Mouse (Mus musculus) spleen, postnatal 36 days (tissue): ENCODE results near the gene Aph1b.
"Not testable (repeated sequence)": the region's sequence is repeated elsewhere in the genome, so short reads cannot be mapped to it uniquely, and the experiment has no call there.

Experiments used
- DNase-seq, 2 experiments: peaks; one replicate each; pipeline ENCODE4 v3.0.0; 2022; ENCODE audit warnings: low spot score in 2 of 2, mixed read lengths in 1 of 2

Aph1b gene

GRCm38 (mm10) chr9:66795464-66796324, at the start of gene Aph1b:
TSS of gene Aph1b (minus strand) at chr9:66795490.
- peak; percentile 90 for DNase-seq

- DNase-seq: no peak
These were observed 39.8 kb upstream of the Aph1b start for GRCm38 (mm10) chr9:66835097-66835480.

DNA sequence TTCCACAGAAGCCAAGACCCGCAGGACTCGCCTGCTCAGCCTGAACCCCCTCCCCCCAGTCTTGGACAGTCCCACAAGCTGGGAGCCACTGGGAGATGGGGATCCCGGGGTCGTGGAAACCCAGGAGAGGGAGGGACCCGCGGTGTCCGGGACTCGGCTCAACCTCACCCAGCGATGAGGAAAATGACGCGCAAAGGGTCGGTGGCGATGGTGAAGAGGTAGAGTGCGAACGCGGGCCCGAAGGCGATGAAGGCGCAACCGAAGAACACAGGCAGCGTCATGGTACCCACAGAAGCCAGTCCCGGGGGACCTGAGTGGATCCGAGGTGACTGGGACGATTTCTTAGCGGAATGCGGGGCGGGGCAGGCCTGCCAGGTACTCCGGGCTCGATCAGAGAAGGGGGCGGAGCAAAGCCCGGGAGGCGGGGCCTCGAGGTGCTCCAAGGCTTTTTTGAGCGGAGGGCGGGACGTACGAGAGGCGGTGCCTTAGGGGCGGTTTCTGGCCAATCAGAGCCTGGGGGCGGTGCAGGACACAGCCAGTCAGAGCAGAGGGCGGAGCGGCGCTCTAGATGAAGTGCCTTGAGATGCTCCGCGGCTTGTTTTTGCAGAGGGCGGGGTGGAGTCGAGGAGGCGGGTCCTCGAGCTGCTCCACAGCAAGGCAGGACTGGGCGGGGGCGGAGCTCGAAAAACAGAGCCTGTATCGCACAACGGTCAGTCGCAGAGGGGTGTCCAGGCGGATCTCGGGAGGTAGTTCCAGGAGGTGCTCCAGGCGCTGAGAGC, 39.2 kb upstream of the Aph1b start, which contains the start of gene Aph1c:
Gene Aph1c, minus strand, starts transcription at position 409 of the 779 bp plus-strand sequence.
- DNase-seq: peak; percentile 99

GRCm38 (mm10) chr9:66833851-66834250, 38.6 kb upstream of the Aph1b start:
- no peak for DNase-seq

DNA sequence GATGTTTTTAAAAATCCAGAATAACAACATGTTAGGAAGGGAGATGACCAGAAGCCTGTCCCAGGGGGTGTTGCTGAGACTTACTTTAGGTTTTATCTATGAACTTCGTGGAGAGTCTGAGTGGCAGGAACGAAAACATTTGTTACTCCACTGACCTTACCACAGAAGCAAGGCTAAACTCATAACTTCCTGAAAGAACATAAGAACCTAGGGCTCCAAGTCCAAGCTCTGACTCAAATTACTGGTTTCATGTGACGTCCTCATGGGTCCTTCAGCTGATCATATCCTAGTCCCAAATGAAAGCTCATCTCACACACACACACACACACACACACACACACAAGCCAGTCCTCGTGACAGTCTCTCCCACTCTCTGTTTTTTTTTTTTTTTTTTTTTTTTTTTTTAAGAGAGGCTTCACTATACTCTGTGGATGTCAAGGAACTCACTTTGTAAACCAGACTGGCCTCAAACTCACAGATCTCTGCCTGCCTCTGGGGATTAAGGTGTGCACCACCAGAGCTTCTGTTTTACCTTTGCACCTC, 37.1 kb upstream of the Aph1b start:
- DNase-seq: no peak

DNA sequence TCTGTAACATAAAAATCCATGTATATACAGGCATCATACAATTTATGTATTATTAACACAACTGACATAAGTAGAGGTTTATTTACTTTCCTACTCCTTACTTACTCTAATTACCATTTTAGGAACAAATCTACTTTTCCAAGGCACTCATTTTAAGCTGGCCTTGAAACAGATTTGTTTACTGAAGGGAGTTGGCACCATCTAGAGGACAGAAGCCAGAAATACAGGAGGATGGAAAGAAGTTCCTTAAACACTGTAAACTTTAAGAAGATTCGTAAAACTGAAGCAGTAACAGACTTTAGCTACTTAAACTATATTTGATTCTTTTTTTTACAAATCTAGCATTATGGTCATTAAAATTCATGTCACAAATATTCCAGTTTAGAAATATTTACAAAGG, 30.7 kb upstream of the Aph1b start:
- DNase-seq: peak in 1 of 2 experiments; percentile 43

DNA sequence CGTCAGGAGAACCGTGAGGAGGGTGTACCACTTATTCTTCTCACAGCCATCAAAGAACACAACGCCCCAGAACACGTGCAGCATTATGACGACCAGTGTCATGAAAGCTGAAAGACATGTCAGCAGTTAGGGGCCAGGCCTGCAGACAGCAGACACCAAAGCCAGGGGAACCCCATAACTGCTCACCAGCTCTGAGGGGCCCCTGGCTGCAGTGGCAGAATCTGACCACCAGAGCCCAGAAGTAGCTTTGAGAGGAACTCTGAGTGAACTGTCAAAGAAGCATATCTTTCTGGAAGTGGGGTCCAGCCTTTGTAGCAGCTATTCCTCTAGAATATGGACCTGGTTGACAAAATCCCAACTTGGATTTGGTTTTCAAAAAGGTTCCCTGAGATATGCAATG, 27.0 kb upstream of the Aph1b start:
- DNase-seq: not testable (repeated sequence)

DNA sequence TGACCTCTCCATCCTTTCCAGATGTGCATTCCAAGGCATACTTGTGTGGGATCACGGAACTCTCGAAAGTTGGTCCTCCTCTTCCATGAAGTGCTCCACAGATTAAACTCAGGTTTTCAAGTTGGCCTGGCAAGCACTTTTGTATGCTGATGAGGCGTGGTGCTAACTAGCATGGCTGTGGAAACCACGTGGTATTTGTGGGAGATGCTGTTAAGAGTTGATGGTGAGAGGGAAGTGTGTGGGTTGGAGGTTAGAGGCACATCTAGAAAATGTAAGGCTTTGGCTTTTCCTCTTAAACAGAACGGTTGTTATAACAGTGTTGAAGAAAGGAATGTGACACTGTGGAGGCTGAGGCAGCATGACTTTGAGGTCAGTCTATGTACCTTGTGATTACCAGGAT, 25.7 kb upstream of the Aph1b start:
- DNase-seq: no peak

GRCm38 (mm10) chr9:66813392-66813791, 18.1 kb upstream of the Aph1b start:
- DNase-seq: no peak

- not testable (repeated sequence) for DNase-seq
These were observed 10.7 kb upstream of the Aph1b start for GRCm38 (mm10) chr9:66805951-66806350.

GRCm38 (mm10) chr9:66801947-66802346, 6.7 kb upstream of the Aph1b start:
- no peak for DNase-seq

DNA sequence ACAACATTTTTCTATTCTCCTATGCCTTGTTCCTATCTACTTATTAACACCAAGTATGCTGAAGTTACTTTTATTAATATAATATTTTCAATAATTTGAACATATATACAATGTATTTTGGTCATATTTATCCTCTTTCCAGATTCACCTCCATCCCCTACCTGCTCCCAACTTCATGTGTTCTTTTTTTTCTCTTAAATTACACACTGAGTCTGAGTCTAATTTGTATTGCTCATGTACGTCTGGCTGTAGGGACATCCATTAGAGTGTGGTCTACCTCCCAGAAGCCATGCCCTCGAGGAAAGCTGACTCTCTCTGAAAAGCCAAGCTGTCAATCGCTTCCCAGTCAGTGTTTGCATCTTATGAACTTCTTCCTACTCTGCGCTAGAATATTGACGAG, 1.4 kb upstream of the Aph1b start, which contains the start of gene Gm10647:
Gene Gm10647, plus strand, starts transcription at position 301 of the 400 bp plus-strand sequence.
- DNase-seq: no peak

GRCm38 (mm10) chr9:66794629-66795463, 444 bp downstream of the Aph1b start:
- DNase-seq: peak; percentile 7 to 17

- no peak for DNase-seq
These were observed 7.5 kb downstream of the Aph1b start for GRCm38 (mm10) chr9:66787821-66788220.

- not testable (repeated sequence) for DNase-seq
These were observed 10.7 kb downstream of the Aph1b start for GRCm38 (mm10) chr9:66784552-66784951.

DNA sequence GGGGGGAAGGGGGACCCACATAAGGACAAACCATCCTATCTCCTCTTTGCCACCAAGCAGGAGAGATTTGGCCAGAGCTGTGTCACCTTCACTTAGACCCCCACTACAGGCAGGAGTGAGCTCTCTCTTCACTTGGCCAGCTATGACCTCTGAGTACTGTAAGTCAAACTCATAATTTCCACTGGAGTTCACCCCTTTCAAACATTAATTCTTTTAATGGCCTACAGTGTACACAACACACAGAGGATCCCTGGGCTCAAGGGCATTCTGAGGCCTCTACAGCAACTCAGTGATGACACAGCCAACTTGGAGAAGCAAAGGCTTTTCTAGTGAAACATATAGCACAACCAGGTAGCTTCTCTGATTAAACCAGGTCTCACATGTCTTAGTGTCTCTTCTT, 24.6 kb downstream of the Aph1b start:
- DNase-seq: no peak

- no peak for DNase-seq
These were observed 26.0 kb downstream of the Aph1b start for GRCm38 (mm10) chr9:66769275-66769674.

DNA sequence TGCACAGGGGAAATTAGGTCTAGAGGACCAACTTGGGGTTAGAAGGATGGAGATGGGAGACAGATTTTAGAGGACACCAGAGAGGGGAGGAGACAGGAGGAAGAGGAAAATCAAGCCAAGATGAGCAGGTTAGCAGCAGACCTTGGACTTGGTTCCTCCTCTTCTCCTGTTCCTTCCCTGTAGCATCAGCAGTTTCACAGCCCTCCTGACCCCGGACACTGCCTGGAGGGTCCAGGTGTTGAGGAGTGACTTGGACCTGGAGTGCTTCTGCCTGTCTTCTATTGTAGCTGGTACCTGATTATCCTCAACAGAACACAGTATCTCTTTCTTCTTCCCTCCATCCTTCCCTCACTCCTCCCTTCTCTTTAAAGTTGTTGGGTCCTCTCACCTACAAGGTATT, 26.6 kb downstream of the Aph1b start:
- DNase-seq: no peak

DNA sequence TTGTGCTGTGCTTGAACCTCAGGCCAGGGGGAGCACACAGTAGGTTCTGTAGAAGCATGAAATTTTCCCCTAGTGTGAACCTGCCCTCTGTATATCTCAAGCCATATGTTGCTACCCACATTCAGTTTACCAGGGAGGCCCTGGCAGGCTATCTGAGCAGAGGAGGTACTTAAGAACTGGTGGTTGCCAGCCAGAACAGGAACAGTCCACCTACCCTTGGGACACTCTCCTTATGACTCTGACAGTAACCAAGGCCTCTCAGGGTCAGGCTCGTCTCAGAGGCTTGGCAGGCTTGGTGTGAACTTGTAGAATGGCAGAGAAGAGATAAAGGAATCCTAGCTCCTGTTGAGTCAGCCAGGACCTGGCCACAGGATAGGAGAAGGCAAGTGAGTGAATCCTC, 34.3 kb downstream of the Aph1b start:
- no peak for DNase-seq

GRCm38 (mm10) chr9:66752849-66753248, 42.4 kb downstream of the Aph1b start:
- no peak for DNase-seq

- no peak for DNase-seq
These were observed 46.9 kb downstream of the Aph1b start for GRCm38 (mm10) chr9:66748390-66748789.
